Mouse (Mus musculus) gonadal fat pad, adult 2 months (tissue): Measurements from ENCODE around the gene Fam214a. TPM values are rescaled to one million over a fixed set of nuclear protein-coding genes. Genes with fewer than 3 reads are reported as not detected.
A peak's percentile ranks its signal among the peaks of the same experiment; 100 is the strongest.

Source experiments
- DNase-seq: peaks from one replicate; pipeline ENCODE4 v3.0.0-alpha.2; 2012; ENCODE audit warnings: low read depth
- polyA plus RNA-seq: library from polyadenylated mRNA; depleted of rRNA; stranded (reverse); fragments of >200 nt; gene quantifications from 2 replicates; pipeline ENCODE4 v1.2.3, GENCODE M21; 2012

The Fam214a gene
- polyA plus RNA-seq, 1 experiment: 17.0 TPM

GRCm38 (mm10) chr9:74951491-74951890, 1.2 kb upstream of the Fam214a start:
- DNase-seq: no peak

- DNase-seq: no peak
These were observed 578 bp upstream of the Fam214a start for GRCm38 (mm10) chr9:74952106-74952505.

DNA sequence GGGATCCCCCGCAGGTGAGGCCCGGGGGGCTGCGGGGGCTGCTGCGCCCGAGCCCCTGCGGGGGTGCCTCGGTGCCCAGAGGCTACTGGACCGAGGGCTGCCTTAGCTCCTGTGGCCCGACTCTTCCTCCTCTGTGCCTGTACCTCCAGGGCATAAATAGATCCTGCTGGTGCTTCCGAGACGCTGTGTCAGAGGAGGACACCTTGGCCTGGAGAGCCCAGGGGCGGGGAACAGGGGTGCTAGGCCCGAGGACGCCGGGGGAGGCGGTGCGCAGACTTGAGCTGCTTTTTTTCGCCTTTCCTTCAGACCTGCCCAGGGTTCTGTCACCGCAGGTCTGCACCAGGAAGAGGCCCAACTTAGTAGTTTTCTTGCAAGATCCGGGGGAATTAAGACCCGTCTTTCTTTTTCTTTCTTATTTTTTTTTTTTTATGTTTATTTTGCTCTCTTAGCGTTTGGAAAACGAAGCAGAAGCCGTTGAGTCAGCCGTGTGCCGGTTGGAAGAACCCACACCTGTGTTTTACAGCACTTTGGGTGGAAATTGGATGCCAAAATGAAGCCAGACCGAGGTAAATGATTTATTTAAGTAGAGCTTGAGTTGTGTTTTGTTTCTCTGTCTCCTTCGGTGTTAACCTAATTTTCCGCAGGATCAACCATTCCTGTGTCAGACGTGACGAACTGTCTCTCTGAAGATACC, 728 bp downstream of the Fam214a start:
- no peak for DNase-seq

DNA sequence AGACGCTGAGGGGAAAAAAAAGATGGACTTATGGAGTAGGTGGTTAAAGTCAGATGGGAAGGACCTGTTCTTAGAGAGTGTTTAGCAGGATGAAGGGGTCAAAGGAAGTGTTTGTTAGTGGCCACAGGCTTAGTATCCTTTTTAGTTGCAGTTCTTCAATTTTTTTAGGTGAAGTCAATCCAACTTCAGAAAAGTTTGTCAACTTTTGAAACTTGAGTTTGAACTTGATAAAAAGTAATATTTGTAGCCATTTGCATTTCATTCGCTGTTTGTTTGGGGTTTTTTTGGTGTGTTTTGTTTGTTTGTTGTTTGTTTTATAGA, 1.2 kb downstream of the Fam214a start:
- no peak for DNase-seq

- DNase-seq: no peak
These were observed 1.7 kb downstream of the Fam214a start for GRCm38 (mm10) chr9:74954387-74954786.

DNA sequence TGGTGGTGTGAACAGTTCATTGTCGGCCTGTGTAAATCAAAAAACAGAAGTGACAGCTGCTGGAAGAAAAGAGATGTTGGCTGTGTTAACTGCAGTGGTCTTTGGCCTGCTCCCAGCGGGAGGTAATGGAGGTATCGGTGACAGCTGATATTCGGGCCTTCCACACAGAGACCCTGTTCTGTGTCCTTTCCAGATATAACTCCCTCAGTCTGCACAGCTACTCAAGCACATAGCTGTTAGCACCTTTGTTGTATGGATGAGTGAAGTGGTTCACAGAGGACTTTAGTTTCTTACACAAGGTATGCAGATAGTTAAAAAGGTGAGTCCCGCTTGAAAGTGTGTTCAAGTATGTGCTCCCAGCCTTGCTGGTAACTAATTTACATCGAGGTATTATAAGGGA, 7.9 kb downstream of the Fam214a start:
- no peak for DNase-seq

DNA sequence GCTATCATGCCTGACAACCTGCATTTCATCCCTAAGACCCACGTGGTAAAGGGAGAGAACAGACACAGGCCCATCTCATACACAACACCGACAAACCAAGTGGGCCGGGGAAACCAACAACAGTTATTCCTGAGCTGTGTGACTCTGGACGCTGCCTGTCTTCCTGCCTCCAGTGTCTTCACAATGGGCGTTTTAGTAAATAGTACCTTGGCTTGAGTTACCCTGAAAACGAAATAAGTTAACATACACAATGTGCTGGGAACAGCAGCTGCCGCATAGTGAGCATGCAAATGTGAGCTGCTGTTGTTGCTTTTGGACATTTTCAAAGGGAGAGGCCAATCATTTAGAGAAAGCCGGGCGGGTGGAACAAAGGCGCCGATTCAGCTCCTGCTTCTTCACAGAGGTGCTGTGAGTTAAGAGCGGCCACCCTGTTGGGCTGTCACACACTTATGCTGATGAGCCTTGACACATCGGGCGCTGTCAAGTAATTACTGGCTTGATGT, 8.4 kb downstream of the Fam214a start:
- DNase-seq: no peak

DNA sequence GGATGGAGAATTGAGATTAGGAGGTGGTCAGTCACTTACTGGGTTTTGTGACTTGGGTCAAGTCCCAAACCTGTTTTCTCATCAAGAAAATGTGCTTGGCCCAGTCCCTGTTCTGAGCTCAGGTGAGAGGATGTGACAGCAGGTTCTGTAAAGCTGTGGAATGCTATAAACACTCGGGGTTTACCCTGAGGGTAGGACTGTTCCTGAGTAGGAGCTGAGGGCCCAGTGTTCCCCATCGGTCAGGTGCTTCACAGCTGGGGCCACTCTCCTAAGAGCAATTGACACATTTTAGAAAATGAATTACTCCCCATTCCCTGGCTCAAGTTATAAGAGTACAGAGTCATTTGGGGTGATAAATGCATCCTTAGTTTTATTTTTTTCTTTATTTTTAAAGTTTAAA, 11.3 kb downstream of the Fam214a start:
- no peak for DNase-seq

DNA sequence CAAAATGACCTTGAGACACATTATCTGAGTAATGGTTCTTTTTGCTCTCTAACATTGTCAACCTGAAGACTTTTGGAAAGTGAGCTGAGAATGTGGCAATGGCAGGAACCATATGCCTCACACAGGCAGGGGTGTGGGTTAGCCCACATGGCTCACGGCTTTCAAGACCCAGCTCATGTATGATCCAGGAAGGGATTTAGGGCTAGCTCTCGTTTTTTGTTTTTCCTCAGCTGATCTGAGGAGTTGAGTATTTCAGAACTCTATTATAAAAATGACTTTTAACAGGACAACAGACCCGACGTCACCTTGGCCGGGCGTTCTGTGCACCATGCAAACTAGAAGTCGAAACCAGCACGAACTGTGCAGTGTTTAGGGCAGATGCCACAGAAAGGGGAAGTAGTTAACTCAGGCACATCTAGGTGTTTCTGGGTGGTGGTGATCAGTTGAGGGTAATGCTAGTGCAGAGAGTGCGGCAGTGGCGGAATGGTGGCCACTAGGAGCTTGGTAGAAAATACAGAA, 12.2 kb downstream of the Fam214a start:
- no peak for DNase-seq

- no peak for DNase-seq
These were observed 13.5 kb downstream of the Fam214a start for GRCm38 (mm10) chr9:74966200-74966599.

GRCm38 (mm10) chr9:74968647-74969428, 16.2 kb downstream of the Fam214a start:
- DNase-seq: no peak

DNA sequence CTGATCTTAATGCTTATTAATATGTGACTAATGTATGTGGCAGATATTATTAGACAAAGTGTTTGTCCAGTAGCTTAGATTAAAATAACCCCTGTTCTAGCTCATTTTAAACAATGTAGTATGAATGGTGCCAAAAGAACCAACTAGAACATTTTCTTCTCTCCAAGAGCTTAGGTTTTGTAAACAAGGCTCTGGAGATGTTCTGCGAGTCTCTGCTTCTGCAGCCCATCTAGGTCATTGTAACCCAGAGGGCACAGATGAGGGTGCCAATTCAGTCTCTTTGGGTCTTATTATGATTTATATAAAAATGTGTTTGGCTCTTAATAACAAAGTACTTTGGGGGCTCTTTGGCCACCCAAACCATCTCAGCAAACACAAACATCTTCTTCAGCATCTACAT, 17.9 kb downstream of the Fam214a start:
- DNase-seq: no peak

GRCm38 (mm10) chr9:74971191-74971976, 18.7 kb downstream of the Fam214a start:
- no peak for DNase-seq

DNA sequence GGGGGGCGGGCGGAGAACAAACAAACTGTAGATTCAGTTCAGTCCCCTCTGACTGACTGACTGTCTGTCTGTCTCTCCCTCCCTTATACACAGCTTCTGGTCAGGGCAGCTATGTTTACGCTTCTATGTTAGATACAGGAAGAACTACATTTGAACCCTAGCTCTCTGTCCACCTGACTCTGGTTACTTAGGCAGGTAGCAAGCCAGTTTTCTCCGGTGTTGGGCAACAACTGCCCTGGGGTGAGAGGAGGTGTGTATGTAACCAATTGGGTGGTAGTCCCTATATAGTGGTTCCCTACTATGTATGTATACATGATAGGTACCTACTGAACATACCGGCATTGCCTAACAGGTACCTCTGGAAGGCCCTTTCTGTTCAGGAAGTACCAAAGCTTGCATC, 20.1 kb downstream of the Fam214a start:
- no peak for DNase-seq

GRCm38 (mm10) chr9:74973154-74973553, 20.5 kb downstream of the Fam214a start:
- no peak for DNase-seq

- DNase-seq: no peak
These were observed 22.1 kb downstream of the Fam214a start for GRCm38 (mm10) chr9:74974758-74975157.

- DNase-seq: no peak
These were observed 22.7 kb downstream of the Fam214a start for GRCm38 (mm10) chr9:74975416-74975815.

DNA sequence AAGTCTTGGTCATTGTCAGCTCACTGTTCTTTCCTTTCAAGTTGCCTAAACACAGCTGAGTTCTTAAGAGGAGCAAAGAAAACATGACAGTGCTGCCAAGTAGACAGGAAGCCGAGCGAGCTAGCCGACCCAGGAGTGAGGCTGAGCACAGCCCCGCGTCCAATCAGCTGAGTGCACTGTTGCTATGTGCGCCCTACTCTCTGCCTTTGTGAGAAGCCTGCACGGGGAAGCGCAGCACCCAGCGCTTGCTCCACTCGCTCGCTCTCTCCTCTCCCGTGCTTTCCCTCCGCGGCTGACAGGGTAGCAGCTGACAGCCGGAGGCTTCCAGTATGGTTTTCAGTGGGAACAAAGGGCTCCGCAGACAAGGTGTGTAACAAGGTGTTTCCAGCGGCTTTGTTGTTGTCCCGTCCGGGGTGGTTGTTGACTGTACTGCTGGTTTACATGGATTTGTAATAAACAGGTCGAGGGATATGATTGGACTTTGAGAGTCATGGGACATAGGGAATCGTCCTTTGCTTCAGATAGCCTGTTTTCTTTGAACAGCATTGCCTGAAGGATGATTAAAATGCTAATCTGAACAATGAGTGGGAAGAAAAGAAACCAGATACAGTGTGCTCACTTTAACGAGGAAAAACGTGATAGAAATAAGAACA, 23.4 kb downstream of the Fam214a start:
- peak; percentile 69 for DNase-seq

DNA sequence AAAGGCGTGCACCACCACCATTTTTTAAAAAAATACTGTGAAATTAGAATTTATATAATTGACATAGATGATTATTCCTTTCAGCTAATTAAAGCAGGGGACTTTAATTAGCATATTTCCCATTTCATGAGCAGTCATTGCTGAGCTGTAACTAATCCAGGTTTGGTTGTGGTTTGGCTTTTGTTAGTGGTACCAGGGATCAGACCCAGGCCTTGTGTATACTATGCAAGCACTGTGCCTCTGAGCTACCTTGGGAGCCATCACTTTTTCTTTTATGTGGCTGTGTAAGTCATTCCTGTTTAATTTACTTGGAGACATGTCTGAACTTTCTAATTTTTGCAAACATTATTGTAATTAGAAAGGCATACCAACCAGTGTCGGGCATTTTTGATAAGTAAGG, 24.6 kb downstream of the Fam214a start:
- DNase-seq: no peak

DNA sequence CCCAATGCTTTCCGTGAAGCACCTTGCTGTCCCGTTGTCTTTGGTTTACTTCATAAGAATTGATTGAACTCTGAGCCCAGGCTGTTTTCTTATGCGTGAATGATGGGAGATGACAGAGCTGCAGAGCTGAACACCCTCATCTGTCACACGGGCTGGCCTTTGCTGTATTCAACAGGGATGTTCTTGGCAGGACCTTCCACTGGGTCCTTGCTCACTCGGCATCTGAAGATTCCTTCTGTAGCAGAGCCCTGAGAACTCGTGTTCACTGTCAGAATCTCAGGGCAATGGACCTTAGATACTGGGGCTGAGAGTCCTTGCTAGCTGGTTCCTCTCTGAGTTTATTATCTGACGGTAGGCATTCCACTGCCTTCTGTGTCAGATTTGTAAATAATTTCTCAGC, 25.3 kb downstream of the Fam214a start:
- no peak for DNase-seq

- no peak for DNase-seq
These were observed 26.2 kb downstream of the Fam214a start for GRCm38 (mm10) chr9:74978868-74979267.

DNA sequence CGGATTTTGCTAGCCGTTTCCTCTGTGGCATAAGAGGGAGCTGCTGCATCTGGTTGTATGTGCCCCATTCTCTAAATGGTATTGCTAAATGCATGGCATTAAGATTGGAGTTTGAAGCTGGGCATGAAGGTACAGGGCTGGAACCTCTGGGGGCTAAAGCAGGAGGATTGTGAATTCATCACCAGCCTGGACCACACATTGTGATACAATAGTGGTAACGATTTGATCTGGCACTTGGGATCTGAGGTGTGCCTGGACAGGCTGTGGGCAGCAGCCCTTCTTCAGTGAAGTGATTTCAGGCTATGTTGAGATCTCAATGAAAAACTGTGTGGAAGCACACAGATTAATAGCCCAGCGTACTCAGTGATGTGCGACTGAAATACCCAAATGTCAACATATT, 26.7 kb downstream of the Fam214a start:
- DNase-seq: no peak
